Mouse (Mus musculus) intestine, postnatal 0 days (tissue): ENCODE data around the gene Mrvi1. TPM values are rescaled to one million over a fixed set of nuclear protein-coding genes. Genes with fewer than 3 reads are reported as not detected.

Experiments
- ATAC-seq: fragments of 200-750 bp; cut with Nextera tagmentation; 2 replicates; pipeline ENCODE4 v1.8.0; 2017; ENCODE audit warnings: mild to moderate bottlenecking, moderate TSS enrichment, moderate library complexity
- H3K27ac ChIP-seq: fragments of 300-500 bp; sonication (generic); 2 replicates; pipeline ENCODE4 v1.5.1; 2014; ENCODE audit warnings: mild to moderate bottlenecking, low read depth, low read length, moderate library complexity
- H3K27me3 ChIP-seq: fragments of 300-500 bp; sonication (generic); replicated peaks from 2 replicates; pipeline ENCODE4 v1.6.1; 2014; ENCODE audit warnings: low read length, mixed read lengths; ENCODE audit not compliant: control insufficient read depth, insufficient read depth
- H3K36me3 ChIP-seq: fragments of 300-500 bp; sonication (generic); 2 replicates; pipeline ENCODE4 v1.6.1; 2014; ENCODE audit warnings: mild to moderate bottlenecking, moderate library complexity; ENCODE audit not compliant: control insufficient read depth, insufficient read depth
- H3K4me1 ChIP-seq: fragments of 300-500 bp; sonication (generic); replicated peaks from 2 replicates; pipeline ENCODE4 v1.6.1; 2014; ENCODE audit warnings: antibody characterized with exemption, low read length, mixed read lengths; ENCODE audit not compliant: control insufficient read depth, insufficient read depth
- H3K4me2 ChIP-seq: fragments of 300-500 bp; sonication (generic); replicated peaks from 2 replicates; pipeline ENCODE4 v1.6.1; 2014; ENCODE audit warnings: low read depth, mild to moderate bottlenecking, moderate library complexity
- H3K4me3 ChIP-seq: fragments of 300-500 bp; sonication (generic); 2 replicates; pipeline ENCODE4 v1.5.1; 2014; ENCODE audit warnings: low read depth, low read length
- H3K9ac ChIP-seq: fragments of 300-500 bp; sonication (generic); 2 replicates; pipeline ENCODE4 v1.6.1; 2014; ENCODE audit warnings: mild to moderate bottlenecking, low read depth, low read length
- H3K9me3 ChIP-seq: fragments of 300-500 bp; sonication (generic); 2 replicates; pipeline ENCODE4 v1.6.1; 2016; ENCODE audit warnings: mixed run types; ENCODE audit not compliant: control insufficient read depth
- CTCF ChIP-seq: sonication (generic); IDR thresholded peaks from 2 replicates; pipeline ENCODE4 v1.5.1; 2016; ENCODE audit warnings: low read depth, mild to moderate bottlenecking, control low read depth, antibody characterized with exemption, moderate library complexity
- WGBS: fragments of 180-500 bp; shearing (Covaris S2); extraction: QIAGEN DNeasy Blood & Tissue Kit; methylation state at CpG from one replicate; pipeline ENCODE4 v1.1.7; 2014; 5-methylcytosine and 5-hydroxymethylcytosine counted together
- polyA plus RNA-seq: library from polyadenylated mRNA; unstranded; fragments of >200 nt; fragmentation: Nextera tagmentation; extraction: Ambion mirVana; gene quantifications from 2 replicates; pipeline ENCODE4 v1.2.1, GENCODE M21; 2015

Mrvi1 gene
- polyA plus RNA-seq, 1 experiment from 2014 or later = 6.7 TPM

- H3K4me1 ChIP-seq = no peaks in the 10 kb centered on the region
- peak overlapping the region; percentile 83; the same call in 1 of the 2 replicates for H3K27ac ChIP-seq
- no peak overlapping the region; the same call in 1 of the 2 replicates for H3K4me2 ChIP-seq
- no peaks in the 10 kb centered on the region for H3K27me3 ChIP-seq
- H3K9me3 ChIP-seq = no peaks in the 10 kb centered on the region
- no peak for ATAC-seq
- WGBS = 62% methylated on average over 4 of the region's 4 CpGs
- no peaks in the 10 kb centered on the region for H3K36me3 ChIP-seq
- no peak overlapping the region for H3K9ac ChIP-seq
- no peak for TF ChIP-seq CTCF
- no peak overlapping the region for H3K4me3 ChIP-seq
These were observed 8.9 kb upstream of the Mrvi1 start for GRCm38 (mm10) chr7:110991221-110991494.

GRCm38 (mm10) chr7:110990356-110991220 is 8.3 kb upstream of the Mrvi1 start:
- Histone ChIP-seq H3K36me3 (no peaks in the 10 kb centered on the region), H3K27me3 (no peaks in the 10 kb centered on the region), H3K4me3 (no peak overlapping the region), H3K27ac (peak overlapping the region; percentile 83), H3K4me1 (peaks cover 4% of the 10 kb centered on the region), H3K9me3 (no peaks in the 10 kb centered on the region), H3K9ac (no peak overlapping the region), H3K4me2 (no peak overlapping the region)
- ATAC-seq = peak; percentile 91
- WGBS = 26% methylated on average over 5 of the region's 5 CpGs
- TF ChIP-seq CTCF = no peak

- Histone ChIP-seq H3K4me2 (no peak overlapping the region), H3K4me3 (no peak overlapping the region), H3K4me1 (peaks cover 4% of the 10 kb centered on the region), H3K36me3 (no peaks in the 10 kb centered on the region), H3K9ac (no peak overlapping the region), H3K27ac (peak overlapping the region; percentile 63), H3K27me3 (no peaks in the 10 kb centered on the region), H3K9me3 (no peaks in the 10 kb centered on the region)
- ATAC-seq = no peak
- WGBS = 34% methylated on average over 5 of the region's 5 CpGs
- no peak for TF ChIP-seq CTCF
These were observed 7.1 kb upstream of the Mrvi1 start for GRCm38 (mm10) chr7:110989286-110989879.

- no peaks in the 10 kb centered on the region for H3K36me3 ChIP-seq
- H3K27ac ChIP-seq = no peak overlapping the region
- no peaks in the 10 kb centered on the region for H3K9me3 ChIP-seq
- no peak overlapping the region for H3K9ac ChIP-seq
- no peaks in the 10 kb centered on the region for H3K27me3 ChIP-seq
- ATAC-seq = no peak
- H3K4me2 ChIP-seq = no peak overlapping the region
- H3K4me3 ChIP-seq = no peak overlapping the region
- TF ChIP-seq CTCF = no peak
- peaks cover 6% of the 10 kb centered on the region for H3K4me1 ChIP-seq
- WGBS = 90% methylated on average over 3 of the region's 3 CpGs
These were observed 5.8 kb upstream of the Mrvi1 start for GRCm38 (mm10) chr7:110988081-110988480.

GRCm38 (mm10) chr7:110985581-110986265 is 3.5 kb upstream of the Mrvi1 start:
- Histone ChIP-seq H3K36me3 (no peaks in the 10 kb centered on the region), H3K4me2 (no peak overlapping the region), H3K4me1 (peaks cover 6% of the 10 kb centered on the region), H3K27ac (no peak overlapping the region), H3K27me3 (no peaks in the 10 kb centered on the region), H3K9ac (no peak overlapping the region), H3K4me3 (no peak overlapping the region), H3K9me3 (no peaks in the 10 kb centered on the region)
- TF ChIP-seq CTCF = no peak
- 71% methylated on average over 7 of the region's 7 CpGs for WGBS
- ATAC-seq = no peak

GRCm38 (mm10) chr7:110983621-110984020 is 1.4 kb upstream of the Mrvi1 start:
- 41% methylated on average over 5 of the region's 5 CpGs for WGBS
- no peak overlapping the region for H3K9ac ChIP-seq
- no peaks in the 10 kb centered on the region for H3K27me3 ChIP-seq
- H3K4me1 ChIP-seq = peaks cover 9% of the 10 kb centered on the region
- no peaks in the 10 kb centered on the region for H3K36me3 ChIP-seq
- no peak overlapping the region for H3K4me3 ChIP-seq
- no peaks in the 10 kb centered on the region for H3K9me3 ChIP-seq
- no peak for ATAC-seq
- 0 out of 2 replicates have a peak overlapping the region, but pooled peaks have one; percentile 31 for H3K27ac ChIP-seq
- no peak overlapping the region for H3K4me2 ChIP-seq
- no peak for TF ChIP-seq CTCF
